Mouse (Mus musculus) c-Kit-positive CD71-negative TER-119-negative erythroid progenitor cells, embryonic 14.5 days (primary cell): ENCODE data around the gene Lrrc1.

ENCODE experiments used
- DNase-seq: peaks from one replicate; pipeline ENCODE4 v3.0.0-alpha.2; 2013; ENCODE audit warnings: low read depth

Gene Lrrc1

DNA sequence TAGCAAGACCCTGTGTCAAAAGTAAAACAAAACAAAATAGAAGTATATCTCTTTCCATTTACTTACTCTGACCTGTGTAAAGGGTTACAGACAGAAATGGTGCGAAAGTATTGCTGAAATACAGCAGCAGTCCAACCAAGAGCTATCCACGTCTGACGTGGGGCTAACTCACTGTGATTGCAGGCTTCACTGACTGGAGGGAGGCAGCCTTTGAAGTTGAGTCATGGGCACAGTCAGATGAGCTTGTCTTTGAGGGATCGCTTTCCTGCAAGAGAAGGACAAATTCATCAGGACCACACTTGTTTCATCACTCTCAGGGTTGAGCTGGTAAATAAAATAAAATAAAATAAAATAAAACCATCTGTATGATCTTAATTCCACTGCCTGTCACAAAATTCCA lies 160.7 kb downstream of the Lrrc1 start:
- DNase-seq, result no peak

DNA sequence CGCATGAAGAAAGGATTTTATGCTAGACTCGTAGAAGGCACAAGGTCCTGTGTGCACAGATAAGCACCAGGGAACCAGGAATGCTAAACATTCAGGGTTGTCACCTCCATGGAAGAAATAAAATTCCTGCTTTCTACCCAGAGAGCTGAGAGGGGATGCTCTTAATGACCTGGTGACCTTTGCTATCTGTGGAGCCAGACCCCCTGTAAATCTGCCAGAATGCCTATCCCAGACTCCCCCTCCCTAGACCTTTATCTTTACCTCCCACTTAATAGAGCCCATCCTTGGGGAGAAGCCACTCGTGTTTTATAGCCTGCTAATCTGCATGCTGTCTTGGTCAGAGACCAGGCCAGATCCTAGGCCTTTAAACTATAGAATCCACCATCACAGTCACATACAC lies 162.2 kb downstream of the Lrrc1 start:
- DNase-seq, result no peak

DNA sequence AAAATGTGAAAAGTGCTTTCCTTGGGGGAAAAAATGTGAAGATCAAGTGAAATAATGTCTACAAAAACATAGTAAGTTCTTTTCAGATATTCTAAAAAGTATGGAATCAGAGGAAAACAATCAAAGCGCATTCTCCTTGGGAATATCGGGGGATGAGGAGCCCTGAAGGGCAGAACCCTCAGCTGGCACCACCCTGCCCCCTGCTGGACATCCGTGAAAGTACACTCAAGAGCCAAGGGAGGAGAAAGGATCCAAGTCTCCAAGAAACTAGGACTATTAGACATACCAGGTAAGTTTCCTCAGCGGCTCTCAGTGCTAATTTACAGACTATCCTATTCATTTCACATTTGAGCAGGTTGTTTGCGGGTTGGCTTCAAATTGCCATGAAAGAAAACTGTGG lies 163.1 kb downstream of the Lrrc1 start:
- DNase-seq, result peak; percentile 32
